Mouse (Mus musculus): ENCODE data around the gene Itgb4.

Gene Itgb4

GRCm38 (mm10) chr11:115974309-115975082 is at the start of gene Itgb4:
Gene Itgb4, plus strand, starts transcription at chr11:115974709.
- no peak for DNase-seq (ENCODE audit: low read depth)

- no peak for DNase-seq (ENCODE audit: low read depth)
Measured at GRCm38 (mm10) chr11:115929031-115929430, 45.5 kb upstream of the Itgb4 start.

GRCm38 (mm10) chr11:115929818-115930217 is 44.7 kb upstream of the Itgb4 start:
- DNase-seq (ENCODE audit: low read depth) = no peak

GRCm38 (mm10) chr11:115931235-115931634 is 43.3 kb upstream of the Itgb4 start:
- no peak for DNase-seq (ENCODE audit: low read depth)

- peak; percentile 99 for DNase-seq (ENCODE audit: low read depth)
Measured at GRCm38 (mm10) chr11:115933108-115933746, 41.3 kb upstream of the Itgb4 start, which contains the start of the genes Sap30bp and Recql5. Gene Sap30bp, plus strand, starts transcription at chr11:115933282. Gene Recql5, minus strand, starts transcription at chr11:115933477.

GRCm38 (mm10) chr11:115933747-115934110 is 40.8 kb upstream of the Itgb4 start:
- DNase-seq (ENCODE audit: low read depth) = no peak

- DNase-seq (ENCODE audit: low read depth) = peak; percentile 86
Measured at GRCm38 (mm10) chr11:115939690-115940329, 34.7 kb upstream of the Itgb4 start.

GRCm38 (mm10) chr11:115941980-115942379 is 32.5 kb upstream of the Itgb4 start:
- peak; percentile 22 for DNase-seq (ENCODE audit: low read depth)

- no peak for DNase-seq (ENCODE audit: low read depth)
Measured at GRCm38 (mm10) chr11:115945247-115945646, 29.3 kb upstream of the Itgb4 start.

GRCm38 (mm10) chr11:115946221-115946828 is 28.2 kb upstream of the Itgb4 start:
- DNase-seq (ENCODE audit: low read depth) = no peak

GRCm38 (mm10) chr11:115948316-115948715 is 26.2 kb upstream of the Itgb4 start:
- no peak for DNase-seq (ENCODE audit: low read depth)

- DNase-seq (ENCODE audit: low read depth) = no peak
Measured at GRCm38 (mm10) chr11:115950719-115951118, 23.8 kb upstream of the Itgb4 start.

- DNase-seq (ENCODE audit: low read depth) = peak; percentile 94
Measured at GRCm38 (mm10) chr11:115954712-115955111, 19.8 kb upstream of the Itgb4 start.

GRCm38 (mm10) chr11:115955195-115955858 is 19.2 kb upstream of the Itgb4 start:
- peak; percentile 80 for DNase-seq (ENCODE audit: low read depth)

GRCm38 (mm10) chr11:115956453-115956852 is 18.1 kb upstream of the Itgb4 start:
- DNase-seq (ENCODE audit: low read depth) = no peak

- DNase-seq (ENCODE audit: low read depth) = no peak
Measured at GRCm38 (mm10) chr11:115957971-115958370, 16.5 kb upstream of the Itgb4 start.

GRCm38 (mm10) chr11:115959018-115959417 is 15.5 kb upstream of the Itgb4 start:
- no peak for DNase-seq (ENCODE audit: low read depth)

GRCm38 (mm10) chr11:115962651-115963412 is 11.7 kb upstream of the Itgb4 start:
- DNase-seq (ENCODE audit: low read depth) = no peak

- DNase-seq (ENCODE audit: low read depth) = peak; percentile 87
Measured at GRCm38 (mm10) chr11:115964977-115965604, 9.4 kb upstream of the Itgb4 start.

GRCm38 (mm10) chr11:115968731-115969405 is 5.6 kb upstream of the Itgb4 start:
- peak; percentile 88 for DNase-seq (ENCODE audit: low read depth)

All from 416B (cell line).